Mouse (Mus musculus) small intestine, adult 2 months (tissue): Measurements from ENCODE around the gene Cxadr. TPM values are rescaled to one million over a fixed set of nuclear protein-coding genes. Genes with fewer than 3 reads are reported as not detected.

Experiments used
- H3K27ac ChIP-seq: fragments of 200-500 bp; 2 replicates; pipeline ENCODE4 v1.5.1; 2012; ENCODE audit warnings: low read depth, low read length, control low read depth, inconsistent platforms; ENCODE audit not compliant: insufficient read depth
- H3K27me3 ChIP-seq: fragments of 200-500 bp; 2 replicates; pipeline ENCODE4 v1.6.1; 2012; ENCODE audit warnings: mild to moderate bottlenecking, moderate library complexity, low read length, inconsistent platforms; ENCODE audit not compliant: control insufficient read depth, insufficient read depth
- H3K36me3 ChIP-seq: fragments of 200-500 bp; 2 replicates; pipeline ENCODE4 v1.6.1; 2012; ENCODE audit warnings: mild to moderate bottlenecking, low read length, control low read depth, inconsistent platforms; ENCODE audit not compliant: control insufficient read depth, insufficient read depth
- H3K4me1 ChIP-seq: fragments of 200-500 bp; 2 replicates; pipeline ENCODE4 v1.6.1; 2012; ENCODE audit warnings: low read length, inconsistent platforms, mixed read lengths; ENCODE audit not compliant: control insufficient read depth, insufficient read depth, insufficient read length
- H3K4me3 ChIP-seq: fragments of 200-500 bp; 2 replicates; pipeline ENCODE4 v1.5.1; 2012; ENCODE audit warnings: low read depth, mild to moderate bottlenecking, control low read depth, inconsistent platforms, low read length, moderate library complexity
- CTCF ChIP-seq: fragments of 200-500 bp; IDR thresholded peaks from 2 replicates; pipeline ENCODE4 v1.5.1; 2012; ENCODE audit warnings: low read depth, mild to moderate bottlenecking, control low read depth, inconsistent platforms, low read length, moderate library complexity, mixed read lengths; ENCODE audit not compliant: insufficient replicate concordance, insufficient read length; ENCODE audit errors: extremely low read depth
- POLR2A ChIP-seq: fragments of 200-500 bp; IDR thresholded peaks from 2 replicates; pipeline ENCODE4 v1.6.1; 2012; ENCODE audit warnings: low read depth, mild to moderate bottlenecking, control low read depth, inconsistent platforms, low read length, moderate library complexity
- WGBS: fragments of 180-500 bp; shearing (Covaris S2); methylation state at CpG from one replicate; pipeline ENCODE4 v1.1.7; 2018; 5-methylcytosine and 5-hydroxymethylcytosine counted together
- polyA plus RNA-seq: library from polyadenylated mRNA; depleted of rRNA; stranded (reverse); fragments of >200 nt; gene quantifications from 2 replicates; pipeline ENCODE4 v1.2.3, GENCODE M21; 2012

Cxadr gene
- polyA plus RNA-seq, 1 experiment = 75.9 TPM

DNA sequence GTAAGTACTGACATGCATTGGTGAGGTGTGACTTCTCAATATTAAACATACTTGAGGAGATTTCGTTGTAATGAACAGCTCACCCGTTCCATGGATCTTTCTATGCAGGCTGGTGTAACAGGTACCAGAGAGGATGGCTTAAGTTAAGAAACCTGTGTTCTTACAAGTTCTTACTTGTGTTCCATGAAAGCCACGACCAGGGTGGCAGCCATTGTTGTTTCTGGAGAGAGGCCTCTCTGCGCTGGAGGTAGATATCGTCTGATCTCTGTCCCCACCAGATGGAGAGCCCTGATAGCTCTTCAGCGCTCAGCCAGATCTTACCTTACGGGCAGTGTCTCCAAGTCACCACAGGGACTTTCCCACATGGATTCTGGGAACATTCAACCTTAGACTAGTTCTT, 18.4 kb downstream of the Cxadr start:
- no peaks in the 10 kb centered on the region for H3K36me3 ChIP-seq
- no peaks in the 10 kb centered on the region for H3K27me3 ChIP-seq
- peaks cover 3% of the 10 kb centered on the region; the same call in 1 of the 2 replicates for H3K4me1 ChIP-seq
- WGBS = 75% methylated on average over 7 of the region's 7 CpGs
- TF ChIP-seq CTCF (no peak), POLR2A (no peak)
- H3K27ac ChIP-seq = no peak overlapping the region
- no peak overlapping the region for H3K4me3 ChIP-seq

DNA sequence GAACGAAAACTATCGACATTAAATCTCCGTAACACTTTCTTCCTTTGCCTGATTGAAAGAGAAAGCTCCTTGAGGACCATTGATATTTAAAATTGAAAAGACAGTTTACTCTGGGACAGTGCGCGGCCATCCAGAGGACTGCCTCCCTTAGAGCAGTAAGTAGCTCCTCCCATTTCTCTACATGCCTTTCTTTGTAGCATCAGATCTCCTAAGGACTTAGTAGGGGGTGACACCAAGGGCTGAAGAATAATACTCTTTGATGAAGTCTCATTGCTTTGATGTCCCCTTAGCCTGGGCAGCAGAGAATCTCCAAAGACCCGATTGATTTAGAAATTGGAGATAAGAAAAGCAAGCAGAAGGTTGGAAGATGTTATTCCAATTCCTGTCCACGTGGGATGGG, 20.3 kb downstream of the Cxadr start:
- 49% methylated on average over 7 of the region's 7 CpGs for WGBS
- H3K27me3 ChIP-seq = no peaks in the 10 kb centered on the region
- H3K4me3 ChIP-seq = no peak overlapping the region
- TF ChIP-seq CTCF = no peak
- no peak for TF ChIP-seq POLR2A
- H3K27ac ChIP-seq = no peak overlapping the region
- H3K4me1 ChIP-seq = peaks cover 3% of the 10 kb centered on the region; the same call in 1 of the 2 replicates
- H3K36me3 ChIP-seq = peaks cover 11% of the 10 kb centered on the region

DNA sequence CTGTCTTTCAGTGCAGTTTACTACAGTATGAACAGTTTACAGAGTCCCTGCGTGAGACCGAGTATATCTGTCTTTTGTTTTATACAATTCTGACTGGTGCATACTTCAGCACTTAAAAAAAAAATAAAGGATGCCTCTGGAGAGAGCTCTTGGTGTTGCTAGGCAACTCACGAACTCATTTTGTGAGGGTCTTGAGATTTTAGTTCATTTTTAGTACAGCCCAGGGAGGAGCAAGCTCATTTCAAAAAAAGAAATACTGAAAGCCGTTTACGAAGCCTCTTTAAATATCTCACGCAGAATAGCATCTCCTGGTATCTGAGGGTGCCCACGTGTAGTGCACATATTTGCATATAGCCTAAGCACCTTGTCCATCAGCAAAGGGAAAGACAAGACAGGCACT, 20.9 kb downstream of the Cxadr start:
- TF ChIP-seq CTCF (no peak), POLR2A (no peak)
- 69% methylated on average over 7 of the region's 7 CpGs for WGBS
- Histone ChIP-seq H3K4me3 (no peak overlapping the region), H3K27ac (no peak overlapping the region), H3K27me3 (no peaks in the 10 kb centered on the region), H3K4me1 (peaks cover 4% of the 10 kb centered on the region; the same call in 1 of the 2 replicates), H3K36me3 (peaks cover 11% of the 10 kb centered on the region)

DNA sequence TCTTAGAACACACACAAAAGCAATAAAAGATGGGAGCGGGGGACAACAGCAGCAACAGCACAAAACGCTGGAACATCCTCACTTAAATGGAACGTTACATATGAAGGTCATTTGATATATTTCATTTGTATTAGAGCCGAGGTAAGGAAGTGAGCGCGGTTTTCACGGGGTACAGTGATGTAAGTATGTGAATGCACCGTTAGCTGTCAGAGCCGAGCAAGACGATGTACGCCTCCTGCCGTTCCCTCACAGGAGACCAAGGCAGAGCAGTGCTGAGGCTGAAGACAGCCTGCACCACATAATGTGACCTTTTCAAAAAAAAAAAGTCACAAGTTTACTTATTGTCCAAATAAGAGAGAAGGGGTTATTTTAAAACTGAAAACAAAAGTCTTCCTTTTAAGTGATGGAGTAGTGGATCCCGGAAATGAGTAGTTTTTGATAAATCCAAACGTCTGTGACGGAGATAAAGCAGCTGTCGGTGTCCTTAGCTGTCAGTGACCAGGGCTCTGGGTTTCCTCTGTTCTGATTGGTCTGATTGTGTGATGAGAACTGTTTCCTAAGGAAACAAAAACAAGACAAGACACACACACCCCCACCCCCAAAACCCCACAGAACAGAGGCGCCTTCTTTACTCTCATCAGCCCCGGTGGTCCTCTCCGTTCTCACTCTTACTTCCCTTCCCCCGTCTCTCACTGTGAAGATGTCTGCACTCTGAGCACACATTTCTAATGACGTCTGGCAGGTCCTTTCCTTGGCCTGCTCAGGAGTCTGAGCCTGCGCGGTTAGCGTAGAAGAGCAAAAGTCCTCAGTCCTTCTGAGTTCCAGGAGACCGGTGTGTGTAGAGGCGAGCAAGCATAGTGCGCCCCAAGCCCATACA, 24.9 kb downstream of the Cxadr start:
- TF ChIP-seq CTCF (no peak), POLR2A (no peak)
- Histone ChIP-seq H3K27ac (no peak overlapping the region), H3K4me1 (peaks cover 4% of the 10 kb centered on the region; the same call in 1 of the 2 replicates), H3K36me3 (peaks cover 23% of the 10 kb centered on the region), H3K4me3 (no peak overlapping the region), H3K27me3 (no peaks in the 10 kb centered on the region)
- 80% methylated on average over 27 of the region's 27 CpGs for WGBS

DNA sequence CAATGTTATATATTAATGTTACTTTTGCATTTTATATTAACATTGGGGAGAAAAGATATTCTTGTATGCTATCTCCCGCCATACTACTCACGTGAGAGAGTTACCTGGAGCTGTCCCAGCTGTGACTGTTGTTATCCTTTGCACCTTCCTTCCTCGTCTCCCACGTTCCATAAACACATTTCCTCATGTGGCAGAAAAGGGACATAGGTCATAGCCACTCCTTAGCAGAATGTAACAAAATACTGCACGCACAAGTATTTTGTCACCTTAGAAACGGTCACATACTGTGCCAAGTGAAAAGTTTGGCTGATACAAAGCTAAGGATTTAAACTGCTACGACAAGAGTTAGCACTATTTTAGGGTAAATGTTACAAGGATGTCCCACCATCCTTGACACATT, 26.3 kb downstream of the Cxadr start:
- peaks cover 4% of the 10 kb centered on the region; the same call in 1 of the 2 replicates for H3K4me1 ChIP-seq
- no peaks in the 10 kb centered on the region for H3K27me3 ChIP-seq
- peak overlapping the region; percentile 31 for H3K27ac ChIP-seq
- H3K4me3 ChIP-seq = no peak overlapping the region
- H3K36me3 ChIP-seq = peaks cover 27% of the 10 kb centered on the region
- no peak for TF ChIP-seq CTCF
- no peak for TF ChIP-seq POLR2A
- 31% methylated on average over 7 of the region's 7 CpGs for WGBS

DNA sequence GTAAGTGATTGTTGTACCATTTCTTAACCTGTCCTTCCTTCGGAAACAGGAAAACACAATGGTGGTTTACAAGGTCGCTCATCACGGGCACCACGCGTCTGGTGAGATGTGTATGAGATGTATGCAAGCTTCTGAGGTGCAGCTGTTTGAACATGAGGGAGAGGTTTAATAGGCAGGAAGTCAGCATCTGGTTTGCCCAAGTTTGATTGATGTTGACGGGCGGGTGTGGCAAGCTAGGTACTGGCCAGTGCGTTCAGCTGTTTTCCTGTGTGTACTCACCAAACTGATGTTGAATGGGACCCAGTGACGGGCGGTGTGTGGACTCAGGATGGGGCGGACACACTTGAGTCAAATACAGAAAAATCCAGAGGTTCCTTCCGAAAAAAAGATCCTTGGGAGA, 26.7 kb downstream of the Cxadr start:
- H3K27ac ChIP-seq = peak overlapping the region; percentile 31

DNA sequence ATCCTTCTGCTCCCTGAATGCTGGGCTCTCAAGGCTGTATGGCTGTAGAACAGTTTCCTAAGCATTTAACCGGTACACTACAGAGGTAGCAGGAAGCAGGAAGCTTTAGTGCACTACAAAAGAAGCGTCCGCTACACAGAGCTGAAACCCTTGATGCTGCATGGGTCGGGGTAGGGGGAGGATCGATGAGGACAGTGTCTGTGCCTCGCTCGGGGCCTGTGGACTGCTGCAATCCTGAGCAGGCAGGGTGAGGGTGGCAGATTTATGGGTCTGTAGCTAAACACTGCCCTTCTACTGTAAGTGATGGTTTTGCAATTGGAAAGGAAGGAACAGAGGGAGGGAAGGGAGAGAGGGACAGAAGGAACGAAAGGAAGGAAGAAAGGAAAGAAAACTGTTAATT, 35.9 kb downstream of the Cxadr start:
- no peaks in the 10 kb centered on the region for H3K4me1 ChIP-seq
- H3K36me3 ChIP-seq = peaks cover 40% of the 10 kb centered on the region
- no peak for TF ChIP-seq CTCF
- no peak for TF ChIP-seq POLR2A
- H3K4me3 ChIP-seq = no peak overlapping the region
- WGBS = 62% methylated on average over 8 of the region's 8 CpGs
- H3K27me3 ChIP-seq = no peaks in the 10 kb centered on the region
- no peak overlapping the region for H3K27ac ChIP-seq

More for the DNA sequence above, 26.7 kb downstream of the Cxadr start:
- peaks cover 30% of the 10 kb centered on the region for H3K36me3 ChIP-seq
- WGBS = 30% methylated on average over 12 of the region's 12 CpGs
- no peaks in the 10 kb centered on the region for H3K27me3 ChIP-seq
- no peak for TF ChIP-seq POLR2A
- no peak overlapping the region for H3K4me3 ChIP-seq
- H3K4me1 ChIP-seq = peaks cover 4% of the 10 kb centered on the region; the same call in 1 of the 2 replicates

DNA sequence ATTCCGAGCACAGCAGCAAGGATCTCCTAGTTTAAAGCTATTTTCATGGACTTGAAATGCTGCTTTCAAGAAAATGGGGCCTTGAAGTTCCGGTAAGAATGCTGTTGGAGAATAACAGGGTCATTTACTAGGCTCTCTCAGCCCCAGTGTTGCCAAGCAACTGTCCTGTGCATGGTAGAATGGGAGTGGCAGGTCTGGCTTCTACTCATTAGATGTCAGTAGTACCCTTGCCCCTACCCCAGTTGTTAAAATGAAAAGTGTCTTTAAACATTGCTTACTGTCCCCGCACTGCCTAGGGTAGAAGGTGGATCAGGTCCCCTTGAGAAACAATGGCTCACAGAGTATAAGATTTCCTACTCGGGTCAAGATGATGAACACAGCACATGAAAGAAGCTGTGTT, 40.1 kb downstream of the Cxadr start:
- WGBS = 91% methylated on average over 4 of the region's 4 CpGs
- H3K4me1 ChIP-seq = no peaks in the 10 kb centered on the region
- no peak overlapping the region for H3K4me3 ChIP-seq
- TF ChIP-seq CTCF (no peak), POLR2A (no peak)
- H3K27me3 ChIP-seq = no peaks in the 10 kb centered on the region
- no peak overlapping the region for H3K27ac ChIP-seq
- H3K36me3 ChIP-seq = peaks cover 24% of the 10 kb centered on the region
